In the genomic region with DNA sequence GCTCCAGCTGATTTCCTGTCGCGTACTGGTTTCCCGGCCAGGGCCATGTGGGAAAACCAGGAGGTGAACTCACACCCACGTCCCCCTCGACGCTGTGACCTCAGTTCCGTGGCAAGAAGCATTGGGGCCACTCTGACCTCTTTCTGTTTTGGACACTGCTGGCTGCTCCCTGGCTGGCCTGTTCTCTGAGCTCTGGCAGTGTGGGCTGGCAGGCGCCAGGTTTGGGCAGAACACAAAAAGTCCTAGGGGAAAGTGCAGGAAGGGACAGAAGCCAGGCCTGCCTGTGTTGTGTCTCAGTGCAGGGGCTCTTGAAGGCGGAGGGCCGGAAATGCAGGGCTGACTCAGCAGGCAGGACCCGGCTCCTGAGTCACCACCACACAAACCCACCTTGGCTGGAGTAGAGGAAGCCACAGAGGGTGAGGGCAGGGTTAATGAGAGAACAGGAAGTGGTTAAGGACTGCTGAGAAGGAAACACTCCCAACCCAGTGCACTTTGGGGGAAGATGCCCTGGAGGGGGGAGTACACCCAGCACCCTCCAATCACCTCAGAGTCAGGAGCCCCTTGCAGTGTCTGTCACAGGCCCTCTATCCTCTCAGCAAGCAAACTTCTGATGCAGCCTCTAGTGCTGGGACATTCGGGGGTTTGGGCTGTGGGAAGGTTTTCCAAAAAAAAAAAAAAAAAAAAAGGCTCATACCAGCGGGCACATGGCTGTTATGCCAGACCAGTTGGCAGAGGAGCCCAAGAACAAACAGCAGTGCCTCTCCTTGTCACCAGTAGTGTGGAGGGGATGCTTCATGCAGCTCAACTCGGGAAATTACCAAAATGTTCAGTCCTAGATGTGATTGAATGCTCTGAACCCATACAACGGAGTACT, we compare ENCODE assay signal across 8 mouse cellular contexts. TPM values are rescaled to one million over a fixed set of nuclear protein-coding genes. Genes with fewer than 3 reads are reported as not detected.
DNase-seq lines count a peak whose midpoint lies in the region; ATAC-seq lines count a peak whose summit lies in the region.

No protein-coding gene starts in this region.

- DNase-seq in urinary bladder, postnatal 36 days (ENCODE audit: low spot score in 2 of 2), result peak; percentile 12 to 65
- no peak for DNase-seq in urinary bladder, postnatal 25 days (ENCODE audit: low spot score)
- DNase-seq in fibroblast of lung, adult 2 months (ENCODE audit: low read depth), result peak; percentile 92
- DNase-seq in kidney, adult 9 months, result peak; percentile 42
- DNase-seq in testis, postnatal 14 days (ENCODE audit: low spot score), result no peak
- no peak for DNase-seq in right cerebral cortex, adult 2 months (ENCODE audit: low spot score in 2 of 2)
- DNase-seq in hindbrain, embryonic 11.5 days (ENCODE audit: low spot score), result no peak

- ATAC-seq in hindbrain, embryonic 11.5 days (ENCODE audit: low FRiP score), result no peak

- no peak overlapping the region for H3K9ac ChIP-seq in hindbrain, embryonic 11.5 days (ENCODE audit: low read depth, low read length)

- H3K27ac ChIP-seq in hindbrain, embryonic 11.5 days (ENCODE audit: low read depth, low read length), result no peak overlapping the region

- peaks cover 68% of the 10 kb centered on the region for H3K27me3 ChIP-seq in megakaryocyte, embryonic 14.5 days (replicated peaks)
- no peaks in the 10 kb centered on the region for H3K27me3 ChIP-seq in hindbrain, embryonic 11.5 days (ENCODE audit: control insufficient read depth, insufficient read depth, low read length)

- H3K36me3 ChIP-seq in megakaryocyte, embryonic 14.5 days (replicated peaks; ENCODE audit: low read length), result peaks cover 3% of the 10 kb centered on the region
- H3K36me3 ChIP-seq in hindbrain, embryonic 11.5 days (ENCODE audit: control insufficient read depth, insufficient read depth, low read length), result no peaks in the 10 kb centered on the region

- peaks cover 30% of the 10 kb centered on the region for H3K9me3 ChIP-seq in megakaryocyte, embryonic 14.5 days
- H3K9me3 ChIP-seq in hindbrain, embryonic 11.5 days (ENCODE audit: control insufficient read depth, low read length), result no peaks in the 10 kb centered on the region

- WGBS in hindbrain, embryonic 11.5 days, result 82% methylated on average over 15 of the region's 15 CpGs

- H3K4me2 ChIP-seq in hindbrain, embryonic 11.5 days (replicated peaks; ENCODE audit: low read depth, low read length), result no peak overlapping the region

- peaks cover 61% of the 10 kb centered on the region for H3K4me1 ChIP-seq in megakaryocyte, embryonic 14.5 days
- H3K4me1 ChIP-seq in hindbrain, embryonic 11.5 days (replicated peaks; ENCODE audit: control insufficient read depth, insufficient read depth, low read length), result no peaks in the 10 kb centered on the region

- peak overlapping the region; percentile 82 for H3K4me3 ChIP-seq in megakaryocyte, embryonic 14.5 days (replicated peaks)
- H3K4me3 ChIP-seq in hindbrain, embryonic 11.5 days (ENCODE audit: low read depth, low read length), result no peak overlapping the region

RNA-seq across cellular contexts. Expression of gene Foxl1, which starts 60.0 kb away (rescaled TPM):
- not detected in 2 replicates for polyA plus RNA-seq in megakaryocyte, embryonic 14.5 days (2012; ENCODE audit: insufficient read depth, low replicate concordance)
- polyA plus RNA-seq in hindbrain, embryonic 11.5 days (2014; fragmentation: Nextera tagmentation; extraction: Ambion mirVana), result 0.73 and 1.9 TPM in 2 replicates

Comparison
In these comparisons a context has a peak if more than half of its experiments do, and no peak if none do; other contexts are left out.
1. DNase-seq: peak in urinary bladder, postnatal 36 days (2 of 2), fibroblast of lung, adult 2 months (single experiment) and kidney, adult 9 months (single experiment); none in urinary bladder, postnatal 25 days (single experiment), testis, postnatal 14 days (single experiment), right cerebral cortex, adult 2 months (0 of 2) and hindbrain, embryonic 11.5 days (single experiment).